Mouse (Mus musculus) testis, adult 2 months (tissue): ENCODE measurements around the gene Krit1.

Experiments used
- CTCF ChIP-seq: fragments of 200-500 bp; IDR thresholded peaks from 2 replicates; pipeline ENCODE4 v1.5.1; 2012; ENCODE audit warnings: low read depth, mild to moderate bottlenecking, inconsistent platforms, low read length, moderate library complexity; ENCODE audit not compliant: control insufficient read depth, insufficient read depth, insufficient replicate concordance
- POLR2A ChIP-seq: fragments of 200-500 bp; IDR thresholded peaks from 2 replicates; pipeline ENCODE4 v1.6.1; 2012; ENCODE audit warnings: low read depth, mild to moderate bottlenecking, inconsistent platforms, low read length, moderate library complexity; ENCODE audit not compliant: control insufficient read depth

GRCm38 (mm10) chr5:3873485-3873884 lies 70.5 kb downstream of the Krit1 start:
- TF ChIP-seq CTCF (no peak), POLR2A (no peak)
